Mouse (Mus musculus): ENCODE data around the gene St8sia2.

The St8sia2 gene

DNA sequence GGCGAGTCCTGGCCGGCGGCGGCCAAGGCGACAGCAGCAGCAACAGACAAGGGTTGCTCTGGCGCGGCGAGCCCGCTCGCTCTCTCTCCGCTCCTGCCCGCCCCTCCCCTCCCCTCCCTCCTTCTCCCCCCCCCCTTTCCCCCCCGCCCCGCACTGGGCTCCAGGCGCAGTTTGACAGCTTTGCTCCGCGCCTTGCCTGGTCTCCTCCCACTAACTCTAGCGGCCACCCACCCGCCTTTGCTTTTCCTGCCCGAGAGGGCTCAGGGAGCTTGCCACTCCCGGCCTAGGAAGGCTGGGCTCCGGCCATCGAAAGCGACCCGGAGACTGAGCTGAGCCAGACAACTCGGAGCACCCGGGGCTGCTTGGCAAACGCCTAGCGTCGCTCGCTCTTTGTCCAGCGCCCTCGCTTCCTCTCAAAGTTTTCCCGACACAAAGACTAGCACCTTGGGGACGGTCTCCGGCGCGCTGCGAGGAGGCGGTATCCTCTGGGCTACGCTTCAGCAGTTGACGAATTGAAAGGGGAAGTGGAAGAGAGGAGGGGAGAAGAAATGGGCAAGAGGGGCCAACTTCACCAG is at the start of gene St8sia2:
TSS of gene St8sia2 (minus strand) at position 90 of the 575 bp plus-strand sequence.
- no peak for ATAC-seq (ENCODE audit: insufficient number of reproducible peaks, low FRiP score, low TSS enrichment)

DNA sequence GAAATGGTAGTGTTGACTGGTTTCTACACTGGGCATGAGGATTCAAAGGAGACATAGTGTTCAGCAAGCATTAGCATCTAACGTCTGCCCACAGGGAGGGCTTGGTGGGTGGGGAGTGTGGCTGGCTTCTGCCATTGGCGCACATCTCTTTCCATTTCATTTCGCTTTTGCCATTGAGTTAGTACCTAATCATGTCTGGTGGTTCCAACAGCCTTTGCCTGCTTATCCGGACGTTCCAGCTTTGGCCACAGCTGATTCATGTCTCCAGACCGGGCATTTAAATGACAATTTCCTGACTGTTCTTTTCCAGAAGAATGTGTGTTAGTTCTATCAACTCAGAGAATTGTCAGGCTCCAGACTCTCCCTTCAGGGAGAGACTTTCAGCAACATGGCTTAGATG is 47.6 kb upstream of the St8sia2 start:
- ATAC-seq (ENCODE audit: insufficient number of reproducible peaks, low FRiP score, low TSS enrichment), result no peak

DNA sequence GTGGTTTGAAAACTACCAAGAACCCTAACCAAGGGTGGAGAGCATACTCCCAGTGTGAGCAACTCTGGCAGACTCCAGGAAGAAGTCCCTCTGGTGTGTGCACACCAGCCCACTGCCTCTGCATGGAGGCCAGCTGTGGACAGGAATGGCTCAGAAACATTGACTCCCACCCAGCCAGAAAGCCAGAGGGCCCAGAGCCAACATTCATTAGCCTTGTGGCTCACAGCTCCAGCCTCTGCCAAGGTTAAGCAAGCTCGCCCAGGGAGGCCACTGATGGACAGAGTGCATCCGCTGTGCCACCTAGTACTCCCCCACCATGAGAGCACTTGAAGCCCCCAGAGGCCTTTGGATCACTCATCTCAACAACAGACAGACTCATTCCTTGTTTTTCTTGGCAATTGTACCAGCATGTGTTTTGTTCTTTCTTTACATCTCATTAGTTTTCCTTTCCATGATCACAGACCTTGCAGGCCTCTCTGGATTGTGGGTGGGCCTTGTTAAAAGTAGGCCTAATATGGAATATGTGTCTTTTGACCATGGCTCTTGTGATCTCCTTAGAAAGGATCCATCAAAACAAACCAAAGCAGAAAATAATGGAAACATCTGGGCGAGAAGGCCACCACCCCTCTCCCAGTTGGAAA is 46.9 kb upstream of the St8sia2 start:
- ATAC-seq (ENCODE audit: insufficient number of reproducible peaks, low FRiP score, low TSS enrichment), result no peak

DNA sequence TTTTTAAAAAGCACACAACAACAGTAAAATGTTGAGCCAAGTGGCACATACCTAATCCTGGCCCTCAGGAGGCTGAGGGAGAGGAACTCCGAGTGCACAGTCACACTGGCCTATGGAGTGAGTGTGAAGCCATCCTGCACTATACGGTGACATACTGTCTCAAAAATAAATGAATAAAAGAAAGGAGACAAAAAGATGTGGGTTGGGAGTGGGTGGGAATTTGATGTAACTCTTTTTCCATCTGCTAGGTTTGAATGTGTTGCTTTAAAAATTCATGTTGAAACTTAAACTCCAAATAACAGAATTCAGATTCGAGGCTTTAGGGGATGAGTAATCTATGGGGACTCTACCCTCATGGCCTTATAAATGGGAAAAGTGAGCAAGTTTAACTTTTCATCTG is 46.2 kb upstream of the St8sia2 start:
- no peak for ATAC-seq (ENCODE audit: insufficient number of reproducible peaks, low FRiP score, low TSS enrichment)

DNA sequence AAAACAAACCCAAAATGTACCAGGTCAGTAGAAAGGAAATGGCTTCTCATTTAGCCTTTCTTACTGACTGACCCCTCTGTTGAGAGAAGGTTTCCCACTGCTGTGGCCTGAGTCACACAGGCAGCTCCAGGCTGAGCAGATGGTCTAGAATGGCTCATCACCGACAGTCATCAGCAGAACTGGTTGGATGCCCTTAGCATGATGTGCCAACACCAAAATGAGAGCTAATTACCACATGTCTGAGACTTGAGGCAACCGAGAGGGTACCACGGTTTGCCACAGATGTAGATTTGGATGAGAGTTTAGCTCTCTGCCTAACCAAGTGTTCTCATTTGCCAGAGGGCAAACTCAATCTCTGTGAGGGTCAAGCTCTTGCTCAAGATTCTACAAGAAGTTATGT is 42.3 kb upstream of the St8sia2 start:
- ATAC-seq (ENCODE audit: insufficient number of reproducible peaks, low FRiP score, low TSS enrichment), result peak; percentile 92

DNA sequence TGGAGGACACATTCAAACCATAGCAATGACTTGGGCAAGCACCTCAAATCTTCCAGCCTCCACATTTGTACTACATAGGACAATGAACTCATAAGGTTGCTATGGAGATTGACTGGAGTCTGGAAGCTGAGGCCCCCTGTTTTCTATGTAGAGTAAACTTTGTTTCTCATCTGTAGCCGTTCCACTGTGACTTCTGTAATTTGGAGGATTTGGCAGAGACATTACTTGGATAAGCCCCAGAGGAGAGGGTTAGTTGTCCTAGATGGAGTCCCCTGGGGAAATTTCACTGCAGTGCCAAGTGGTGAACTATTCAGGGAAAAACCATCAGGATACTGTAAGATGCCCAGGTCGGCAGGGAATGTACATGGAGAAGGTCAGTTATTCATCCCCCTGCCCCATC is 34.1 kb upstream of the St8sia2 start:
- ATAC-seq (ENCODE audit: insufficient number of reproducible peaks, low FRiP score, low TSS enrichment), result no peak

DNA sequence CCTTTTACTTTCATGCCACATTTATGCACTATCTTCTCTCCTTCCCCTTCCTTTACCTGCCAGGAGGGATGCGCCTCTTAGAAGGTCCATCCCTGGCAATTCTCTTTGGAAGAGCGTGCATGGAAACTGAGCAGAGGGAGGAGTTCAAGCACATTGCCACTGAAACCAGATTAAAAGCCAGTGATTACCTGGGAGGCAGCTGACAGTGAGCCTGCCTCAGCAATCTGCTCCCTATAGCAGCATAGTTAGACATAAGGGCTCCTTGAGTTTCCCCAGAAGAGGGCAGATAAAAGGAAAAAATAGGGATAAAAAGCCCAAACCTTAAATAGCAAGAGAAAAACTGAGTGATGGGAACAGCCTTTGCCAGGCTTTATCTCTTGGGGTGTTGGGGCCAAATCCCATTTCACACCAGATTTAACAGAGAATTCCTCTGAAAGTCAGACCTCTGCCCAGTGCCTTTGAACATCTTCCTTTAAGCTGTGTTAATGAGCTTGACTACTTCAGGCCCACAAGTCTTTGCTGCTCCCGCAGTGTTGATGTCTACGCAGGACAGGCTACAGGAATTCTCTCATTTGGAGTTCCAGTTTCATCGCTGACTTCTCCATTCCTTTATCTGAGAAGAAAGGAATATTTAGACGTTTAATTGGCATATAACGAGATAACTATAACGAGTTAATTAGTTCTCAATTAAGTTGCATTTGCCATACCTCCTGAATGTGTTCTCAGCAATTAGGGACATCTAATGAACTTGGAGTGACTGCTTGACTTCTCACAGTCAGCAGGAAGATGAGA is 31.9 kb upstream of the St8sia2 start:
- ATAC-seq (ENCODE audit: insufficient number of reproducible peaks, low FRiP score, low TSS enrichment), result no peak

DNA sequence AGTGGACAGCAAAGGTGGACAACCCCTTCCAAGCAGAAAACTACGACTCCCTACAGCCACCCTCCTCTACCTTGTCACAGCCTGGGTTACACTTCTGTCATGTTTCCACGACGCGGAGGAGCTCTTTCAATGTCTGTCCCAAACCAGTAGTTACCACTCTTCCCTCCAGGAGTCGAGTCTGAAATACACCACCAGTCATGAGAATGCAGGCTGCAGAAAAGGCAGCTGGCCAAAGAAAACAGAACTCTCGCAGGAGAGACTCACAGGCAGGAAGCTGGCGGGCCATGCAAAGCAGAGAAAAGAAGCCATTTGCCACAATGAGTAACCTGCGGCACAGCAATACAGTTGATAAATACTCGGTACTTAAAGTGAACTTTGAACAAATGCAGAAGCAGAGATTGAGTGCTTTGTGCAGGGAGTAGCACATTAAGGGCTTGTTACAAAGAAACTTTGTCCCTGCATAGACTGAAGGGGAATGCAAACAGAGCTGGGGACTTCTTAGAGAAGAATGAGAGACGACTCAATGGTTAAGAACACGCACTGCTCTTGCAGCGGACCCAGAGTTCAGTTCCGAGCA is 30.2 kb upstream of the St8sia2 start:
- no peak for ATAC-seq (ENCODE audit: insufficient number of reproducible peaks, low FRiP score, low TSS enrichment)

DNA sequence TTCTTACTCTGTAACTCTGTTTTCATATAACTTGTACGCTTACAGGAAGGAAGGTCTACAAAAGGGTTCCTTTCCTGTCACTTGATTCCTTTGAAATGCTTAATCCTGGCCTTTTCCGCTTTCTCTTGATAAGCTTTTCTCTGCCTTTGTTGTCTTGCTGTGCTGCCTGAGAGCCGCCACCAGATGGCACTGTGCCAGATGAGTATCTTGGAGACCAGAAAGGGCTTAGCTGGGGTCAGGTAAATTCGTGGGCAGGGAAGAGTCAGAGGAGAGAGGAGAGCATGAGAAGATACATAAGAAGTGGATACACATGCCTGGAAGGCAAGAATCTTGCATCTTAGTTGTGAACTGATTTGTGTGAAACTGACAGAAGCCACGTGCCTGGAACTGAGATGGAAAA is 11.5 kb upstream of the St8sia2 start:
- no peak for ATAC-seq (ENCODE audit: insufficient number of reproducible peaks, low FRiP score, low TSS enrichment)

DNA sequence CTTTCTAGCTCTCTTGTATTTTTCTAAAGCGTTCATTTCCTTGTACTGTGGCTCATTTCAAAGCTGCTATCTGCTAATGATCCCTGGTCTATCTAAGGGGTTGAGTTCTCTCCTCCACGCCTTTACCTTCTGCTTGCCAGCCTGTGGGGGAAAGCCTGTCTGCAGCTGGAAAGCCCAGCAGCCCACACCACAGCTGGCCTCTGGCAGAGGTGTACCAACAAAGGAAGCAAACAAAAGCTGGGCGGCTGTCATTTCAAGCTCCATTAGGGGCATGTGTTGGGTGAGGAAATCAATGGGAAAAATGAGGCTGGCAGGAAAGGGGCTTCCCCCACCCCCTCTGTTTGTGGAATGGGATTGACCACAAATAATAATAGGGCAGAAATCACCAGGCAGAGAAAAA is 10.7 kb upstream of the St8sia2 start:
- no peak for ATAC-seq (ENCODE audit: insufficient number of reproducible peaks, low FRiP score, low TSS enrichment)

DNA sequence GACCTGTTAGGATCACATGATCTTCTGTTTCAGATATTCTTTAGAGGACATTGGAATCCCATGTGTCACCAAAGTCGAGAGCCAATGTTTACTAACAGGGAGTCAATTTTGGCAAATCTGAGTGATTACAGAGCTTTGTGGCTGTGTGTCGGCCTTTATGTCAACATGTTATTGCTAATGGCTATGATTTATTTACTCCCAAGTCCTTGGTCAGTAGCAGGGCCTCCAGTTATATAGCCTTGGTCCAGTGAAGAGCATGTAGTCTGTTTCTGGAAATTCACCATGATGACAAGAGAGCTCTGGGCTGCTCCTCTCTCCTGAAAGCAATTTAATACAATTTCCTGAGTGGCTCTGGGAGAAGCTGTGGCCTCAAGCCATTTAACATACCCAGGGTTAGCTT is 9.1 kb upstream of the St8sia2 start:
- ATAC-seq (ENCODE audit: insufficient number of reproducible peaks, low FRiP score, low TSS enrichment), result no peak

DNA sequence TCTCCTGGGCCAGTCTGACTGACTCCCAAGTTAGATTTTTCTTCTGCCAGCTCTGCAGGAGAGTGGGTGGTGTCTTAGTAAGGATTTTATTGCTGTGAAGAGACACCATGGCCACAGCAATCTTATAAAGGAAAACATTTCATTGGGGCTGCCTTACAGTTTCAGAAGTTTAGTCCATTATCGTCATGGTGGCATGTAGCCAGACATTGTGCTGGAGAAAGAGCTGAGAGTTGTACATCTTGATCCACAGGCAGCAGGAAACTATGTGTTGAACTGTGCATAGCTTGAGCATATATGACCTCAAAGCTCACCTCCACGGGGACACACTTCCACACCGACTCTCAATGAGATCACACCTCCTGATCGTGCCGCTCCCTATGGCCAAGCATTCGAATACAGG is 8.3 kb upstream of the St8sia2 start:
- ATAC-seq (ENCODE audit: insufficient number of reproducible peaks, low FRiP score, low TSS enrichment), result no peak

DNA sequence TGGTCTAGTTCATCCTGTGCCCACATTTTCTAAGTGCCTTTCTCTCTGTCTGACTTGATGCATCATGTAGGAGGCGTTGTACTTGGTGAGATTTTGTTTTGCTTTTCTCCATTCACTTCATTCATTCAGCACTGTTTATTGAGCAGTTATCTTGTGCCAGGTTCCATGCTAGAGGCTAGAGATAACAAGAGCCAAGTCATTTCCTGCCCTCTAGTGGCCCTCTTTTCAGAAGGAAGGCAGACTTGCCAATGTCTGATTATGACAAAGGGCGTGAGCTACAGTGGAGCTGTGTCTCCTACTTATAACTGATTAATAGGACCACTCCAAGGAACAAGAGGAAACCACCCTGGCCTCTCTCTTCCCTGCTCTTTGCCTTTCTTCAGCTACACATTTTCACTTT is 3.1 kb upstream of the St8sia2 start:
- no peak for ATAC-seq (ENCODE audit: insufficient number of reproducible peaks, low FRiP score, low TSS enrichment)

DNA sequence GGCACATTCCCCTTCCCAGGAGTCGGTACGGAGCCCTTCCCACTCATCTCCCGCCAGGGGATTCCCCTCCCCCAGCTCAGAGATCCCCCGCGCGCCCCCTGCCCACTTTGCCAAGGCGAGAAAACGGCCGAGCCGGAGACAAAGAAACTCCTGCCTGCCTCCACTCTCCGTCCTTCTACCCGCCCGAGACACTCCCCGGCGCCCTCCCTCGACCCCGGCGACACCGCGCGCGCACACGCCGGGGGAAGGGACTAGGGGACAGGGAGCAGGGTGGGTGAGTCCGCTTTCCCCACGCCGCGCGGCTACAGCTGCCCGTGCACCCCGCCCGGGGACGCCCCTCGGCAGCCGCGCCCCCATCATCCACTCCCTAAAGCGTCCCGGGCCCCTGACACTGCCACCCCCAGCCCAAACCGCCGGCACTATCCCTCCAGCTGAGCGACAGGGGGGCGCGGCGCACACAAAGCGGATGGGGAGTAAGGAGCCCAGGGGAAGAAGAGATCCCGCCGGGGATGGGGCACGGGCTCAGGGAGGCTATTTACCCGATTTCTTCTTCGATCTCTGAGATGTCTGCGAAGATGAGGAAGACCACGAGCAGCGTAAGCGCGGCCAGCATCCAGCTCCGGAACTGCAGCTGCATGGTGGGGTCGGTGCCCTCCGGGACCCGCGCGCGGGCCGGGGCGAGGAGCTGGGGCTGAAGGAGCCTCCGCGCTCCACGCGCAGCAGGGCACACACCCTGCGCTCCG is 461 bp downstream of the St8sia2 start:
- ATAC-seq (ENCODE audit: insufficient number of reproducible peaks, low FRiP score, low TSS enrichment), result no peak

DNA sequence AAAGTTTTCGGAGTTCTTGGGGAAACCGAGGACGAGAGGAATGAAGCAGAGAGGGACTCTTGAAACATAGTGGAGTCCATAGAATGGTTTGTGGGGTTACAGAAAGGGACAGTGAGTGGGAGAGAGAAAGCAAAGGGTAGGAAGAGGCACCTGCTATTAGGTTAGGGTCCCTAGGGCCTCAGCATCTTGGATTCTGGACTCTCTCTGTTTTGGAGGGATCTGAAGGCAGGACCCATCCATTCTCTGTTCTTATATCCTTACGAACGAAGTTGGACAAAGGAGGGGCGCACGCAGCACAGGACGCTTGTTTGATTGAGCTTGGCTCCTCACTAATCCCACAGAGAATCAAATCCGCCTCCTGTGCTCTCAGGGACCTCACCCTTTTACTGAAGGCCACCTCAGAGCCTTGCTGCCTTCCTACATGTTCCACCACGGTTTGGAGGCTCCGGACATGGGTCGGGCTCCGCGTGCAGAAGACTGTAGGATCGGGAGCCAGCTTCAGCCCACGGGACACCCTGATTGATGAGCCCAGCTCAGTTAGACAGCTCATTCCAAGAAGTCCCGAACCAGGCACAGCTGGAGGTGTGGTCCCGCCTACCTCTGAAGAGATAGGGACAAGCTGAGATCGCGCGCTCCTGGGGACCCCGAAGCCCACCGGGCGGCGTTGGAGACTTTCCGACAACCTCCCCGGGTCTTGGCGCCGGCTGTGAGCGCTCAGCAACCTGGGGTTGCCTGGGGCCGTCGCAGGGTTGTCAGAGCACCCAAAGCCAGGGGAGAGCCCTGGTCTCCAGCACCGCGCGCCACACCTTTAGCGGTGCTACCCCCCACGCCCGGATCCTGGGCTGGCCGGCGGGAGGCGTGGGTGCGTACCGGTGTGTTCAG is 1.3 kb downstream of the St8sia2 start:
- no peak for ATAC-seq (ENCODE audit: insufficient number of reproducible peaks, low FRiP score, low TSS enrichment)

DNA sequence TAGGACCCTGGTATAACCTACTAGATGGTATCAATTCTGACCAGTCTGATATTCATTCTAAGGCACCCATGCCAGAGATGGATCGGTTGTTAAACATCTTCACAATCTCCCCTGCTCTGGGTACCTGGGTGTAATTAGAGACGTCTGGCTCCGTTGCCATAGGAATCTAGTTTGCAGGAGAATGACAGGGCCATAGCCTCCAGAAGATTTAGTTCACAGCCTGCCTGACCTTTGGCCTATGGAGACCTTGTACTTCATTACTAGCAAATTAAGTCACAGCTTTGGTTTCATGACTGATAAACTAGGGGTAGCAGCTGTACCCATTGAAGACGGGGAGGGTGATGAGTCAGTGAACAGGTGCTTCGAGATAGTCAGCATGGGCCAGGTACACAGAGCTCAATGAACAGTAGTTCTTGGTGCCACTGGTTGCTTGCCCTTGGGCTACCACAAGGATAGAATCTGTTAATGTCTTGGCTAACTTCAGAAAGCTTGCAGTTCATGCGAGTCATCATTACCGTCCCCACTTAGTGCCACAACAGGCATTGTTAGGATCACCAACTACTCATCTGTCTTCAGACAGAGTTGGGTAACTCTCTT is 4.4 kb downstream of the St8sia2 start:
- ATAC-seq (ENCODE audit: insufficient number of reproducible peaks, low FRiP score, low TSS enrichment), result no peak

DNA sequence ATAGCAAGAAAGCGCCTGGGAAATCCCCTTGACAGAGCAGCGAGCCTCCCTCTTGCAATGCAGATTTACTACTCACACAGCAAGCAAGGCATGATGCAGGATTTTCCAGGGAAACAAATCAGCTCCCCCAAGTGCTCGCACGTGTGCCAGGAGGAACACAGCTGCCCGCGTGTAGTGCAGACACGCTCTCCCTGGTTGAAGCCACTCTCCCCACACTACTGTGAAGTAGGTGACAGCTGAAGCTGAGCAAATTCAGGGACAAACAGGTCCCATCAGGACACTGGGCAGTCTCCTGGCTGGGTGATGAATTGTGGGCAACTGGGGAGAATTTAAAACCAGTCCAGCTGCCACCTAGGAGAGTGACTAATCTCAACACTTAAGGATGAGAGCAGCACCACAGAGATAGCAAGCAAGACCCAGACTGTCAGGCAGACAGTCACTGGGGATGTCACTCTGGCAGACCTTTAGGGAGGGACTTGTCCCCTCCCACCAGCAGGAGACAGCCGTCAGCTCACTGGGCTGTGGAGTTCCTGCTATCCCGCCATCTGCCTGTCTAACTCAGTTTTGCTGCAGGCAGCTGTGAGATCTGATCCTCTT is 6.6 kb downstream of the St8sia2 start:
- no peak for ATAC-seq (ENCODE audit: insufficient number of reproducible peaks, low FRiP score, low TSS enrichment)

DNA sequence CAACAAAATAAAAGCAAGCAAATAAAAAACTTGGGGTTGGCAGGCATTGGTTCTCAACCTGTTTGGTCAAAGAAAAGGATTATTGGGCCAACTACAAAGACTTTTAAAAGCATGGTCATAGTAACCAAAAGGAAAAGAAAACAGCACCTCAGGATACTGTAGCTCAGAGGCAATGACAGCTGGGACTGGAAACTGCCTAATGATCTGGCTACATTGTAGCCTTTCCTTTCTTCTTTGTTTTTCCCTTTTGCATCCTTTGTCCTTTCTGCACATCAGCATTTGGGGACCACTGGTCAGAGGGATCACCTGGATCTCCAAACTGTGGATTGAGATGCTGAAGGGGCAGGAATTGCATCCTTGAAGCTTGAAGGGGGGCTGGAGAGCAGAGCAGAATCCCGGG is 7.1 kb downstream of the St8sia2 start:
- no peak for ATAC-seq (ENCODE audit: insufficient number of reproducible peaks, low FRiP score, low TSS enrichment)

Data from cerebellum, adult (tissue).